Comparison of ENCODE assay signal across 21 mouse cellular contexts in the genomic region with DNA sequence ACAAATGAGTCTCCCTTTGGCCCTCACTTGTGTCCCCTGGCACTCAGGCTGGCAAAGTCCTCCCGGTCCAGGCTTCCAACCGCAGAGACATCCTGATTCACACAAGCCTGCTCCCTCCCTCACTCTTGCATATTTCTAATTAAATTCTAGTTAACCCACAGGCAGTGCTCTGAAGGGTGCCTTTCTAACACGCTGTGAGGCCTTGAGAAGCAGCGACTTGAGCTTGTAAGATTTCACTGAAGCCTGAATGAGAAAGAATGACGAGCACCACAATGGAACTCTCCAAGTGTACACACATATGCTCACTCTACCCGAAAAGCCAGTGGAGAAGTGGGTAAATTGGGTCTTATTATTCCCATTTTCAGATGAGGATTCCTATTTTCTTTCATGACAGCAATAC.
DNase-seq lines count a peak whose midpoint lies in the region; ATAC-seq and TF ChIP-seq lines count a peak whose summit lies in the region.
"Had no signal": no experiment of that assay in that cellular context is flagged by ENCODE, and none has a peak within 500 bp of the region (broad histone marks: within the 10 kb centered on the region; RNA-seq: fewer than 3 reads in every experiment).

No protein-coding gene starts in this region.

- no peak overlapping the region for H3K4me3 ChIP-seq in forebrain, embryonic 13.5 days
- H3K4me3 ChIP-seq in forebrain, embryonic 10.5 days, result no peak overlapping the region
- H3K4me3 ChIP-seq in midbrain, embryonic 14.5 days (replicated peaks; ENCODE audit: low read depth, low read length), result no peak overlapping the region
- H3K4me3 ChIP-seq in midbrain, embryonic 11.5 days (ENCODE audit: low read depth, low read length), result no peak overlapping the region
- no peak overlapping the region for H3K4me3 ChIP-seq in forebrain, embryonic 14.5 days (ENCODE audit: low read depth, low read length)
- H3K4me3 ChIP-seq in midbrain, postnatal 0 days (ENCODE audit: low read depth, low read length), result no peak overlapping the region
- H3K4me3 ChIP-seq: embryonic facial prominence, embryonic 10.5 days; midbrain, embryonic 12.5 days had no signal

- H3K4me2 ChIP-seq in forebrain, embryonic 13.5 days, result no peak overlapping the region
- H3K4me2 ChIP-seq in midbrain, embryonic 14.5 days (ENCODE audit: low read length), result no peak overlapping the region
- no peak overlapping the region for H3K4me2 ChIP-seq in midbrain, embryonic 11.5 days
- no peak overlapping the region for H3K4me2 ChIP-seq in forebrain, embryonic 14.5 days (ENCODE audit: low read length)
- no peak overlapping the region for H3K4me2 ChIP-seq in midbrain, postnatal 0 days (ENCODE audit: low read depth, low read length, poor library complexity, severe bottlenecking)
- H3K4me2 ChIP-seq: midbrain, embryonic 12.5 days had no signal

- ATAC-seq in forebrain, embryonic 13.5 days, result peak; percentile 67; the same call in 1 of the 2 replicates
- ATAC-seq in midbrain, embryonic 14.5 days (ENCODE audit: low FRiP score, low TSS enrichment), result no peak
- ATAC-seq in midbrain, embryonic 11.5 days (ENCODE audit: low FRiP score), result no peak
- ATAC-seq in forebrain, embryonic 14.5 days, result peak; percentile 55; the same call in 1 of the 2 replicates
- no peak for ATAC-seq in midbrain, postnatal 0 days (ENCODE audit: low FRiP score)
- ATAC-seq: inflammation-experienced regulatory T-cells, adult 6 months; Patski had no signal

- WGBS in forebrain, embryonic 13.5 days, result 11% methylated on average over 6 of the region's 6 CpGs
- 40% methylated on average over 6 of the region's 6 CpGs for WGBS in forebrain, embryonic 10.5 days
- 29% methylated on average over 6 of the region's 6 CpGs for WGBS in midbrain, embryonic 14.5 days
- 44% methylated on average over 6 of the region's 6 CpGs for WGBS in midbrain, embryonic 11.5 days
- WGBS in forebrain, embryonic 14.5 days, result 11% methylated on average over 6 of the region's 6 CpGs
- WGBS in midbrain, postnatal 0 days, result 33% methylated on average over 6 of the region's 6 CpGs

- 0 out of 2 replicates have a peak, but pooled peaks cover 5% of the 10 kb centered on the region for H3K36me3 ChIP-seq in forebrain, embryonic 13.5 days (ENCODE audit: poor library complexity, severe bottlenecking)
- H3K36me3 ChIP-seq in forebrain, embryonic 10.5 days (replicated peaks), result 0 out of 2 replicates have a peak, but pooled peaks cover 5% of the 10 kb centered on the region
- H3K36me3 ChIP-seq in midbrain, embryonic 14.5 days (ENCODE audit: control insufficient read depth, insufficient read depth, low read length), result no peaks in the 10 kb centered on the region
- H3K36me3 ChIP-seq in midbrain, embryonic 11.5 days (ENCODE audit: control insufficient read depth, insufficient read depth, low read length), result no peaks in the 10 kb centered on the region
- no peaks in the 10 kb centered on the region for H3K36me3 ChIP-seq in forebrain, embryonic 14.5 days (ENCODE audit: control insufficient read depth, insufficient read depth, low read length)
- no peaks in the 10 kb centered on the region for H3K36me3 ChIP-seq in midbrain, postnatal 0 days (ENCODE audit: insufficient read depth, low read length)
- H3K36me3 ChIP-seq: midbrain, embryonic 12.5 days had no signal

- H3K27me3 ChIP-seq in forebrain, embryonic 13.5 days, result no peaks in the 10 kb centered on the region
- H3K27me3 ChIP-seq in forebrain, embryonic 10.5 days (ENCODE audit: poor library complexity, severe bottlenecking), result no peaks in the 10 kb centered on the region
- no peaks in the 10 kb centered on the region for H3K27me3 ChIP-seq in midbrain, embryonic 14.5 days (ENCODE audit: control insufficient read depth, insufficient read depth, low read length)
- no peaks in the 10 kb centered on the region for H3K27me3 ChIP-seq in midbrain, embryonic 11.5 days (ENCODE audit: control insufficient read depth, insufficient read depth, low read length)
- no peaks in the 10 kb centered on the region for H3K27me3 ChIP-seq in forebrain, embryonic 14.5 days (replicated peaks; ENCODE audit: control insufficient read depth, insufficient read depth, low read length)
- no peaks in the 10 kb centered on the region for H3K27me3 ChIP-seq in midbrain, postnatal 0 days (ENCODE audit: insufficient read depth, low read length)
- H3K27me3 ChIP-seq: midbrain, embryonic 12.5 days; Patski had no signal

- no peaks in the 10 kb centered on the region for H3K9me3 ChIP-seq in forebrain, embryonic 13.5 days (replicated peaks)
- H3K9me3 ChIP-seq in forebrain, embryonic 10.5 days, result no peaks in the 10 kb centered on the region
- H3K9me3 ChIP-seq in midbrain, embryonic 14.5 days (ENCODE audit: control insufficient read depth, low read length), result no peaks in the 10 kb centered on the region
- H3K9me3 ChIP-seq in midbrain, embryonic 11.5 days (ENCODE audit: control insufficient read depth, low read length), result no peaks in the 10 kb centered on the region
- no peaks in the 10 kb centered on the region for H3K9me3 ChIP-seq in forebrain, embryonic 14.5 days (replicated peaks; ENCODE audit: control insufficient read depth, low read length)
- H3K9me3 ChIP-seq in midbrain, postnatal 0 days (ENCODE audit: low read length), result no peaks in the 10 kb centered on the region
- H3K9me3 ChIP-seq: embryonic facial prominence, embryonic 10.5 days; midbrain, embryonic 12.5 days had no signal

- DNase-seq in forebrain, embryonic 10.5 days (ENCODE audit: extremely low spot score, low spot score), result no peak
- DNase-seq in midbrain, embryonic 14.5 days, result peak; percentile 33
- DNase-seq in midbrain, embryonic 11.5 days (ENCODE audit: low spot score, missing footprints), result no peak
- DNase-seq in forebrain, embryonic 14.5 days (ENCODE audit: low spot score), result peak; percentile 46
- DNase-seq in midbrain, postnatal 0 days (ENCODE audit: low spot score), result peak; percentile 31
- DNase-seq in lung, postnatal 25 days (ENCODE audit: low spot score), result no peak
- no peak for DNase-seq in layer of hippocampus, adult 8-10 months (ENCODE audit: low spot score in 2 of 2)
- DNase-seq: adrenal gland, adult 2 months; cerebellum, adult 9-10 months; gastrocnemius, postnatal 25 days; kidney, adult 8-10 months; kidney, postnatal 14 days; layer of hippocampus, postnatal 36 days; right cerebral cortex, postnatal 14 days; thymus, adult 2 months had no signal

- no peak overlapping the region for H3K9ac ChIP-seq in forebrain, embryonic 13.5 days
- no peak overlapping the region for H3K9ac ChIP-seq in midbrain, embryonic 14.5 days (replicated peaks; ENCODE audit: low read length)
- no peak overlapping the region for H3K9ac ChIP-seq in midbrain, embryonic 11.5 days (ENCODE audit: low read length)
- H3K9ac ChIP-seq in forebrain, embryonic 14.5 days (ENCODE audit: low read length), result no peak overlapping the region
- H3K9ac ChIP-seq in midbrain, postnatal 0 days (replicated peaks; ENCODE audit: low read length, poor library complexity, severe bottlenecking), result no peak overlapping the region
- H3K9ac ChIP-seq: midbrain, embryonic 12.5 days had no signal

- TF ChIP-seq CTCF in midbrain, postnatal 0 days (IDR thresholded peaks at IDR 0.05), result no peak

- peaks cover 14% of the 10 kb centered on the region for H3K4me1 ChIP-seq in forebrain, embryonic 13.5 days
- peaks cover 27% of the 10 kb centered on the region for H3K4me1 ChIP-seq in forebrain, embryonic 10.5 days
- 0 out of 2 replicates have a peak, but pooled peaks cover 3% of the 10 kb centered on the region for H3K4me1 ChIP-seq in midbrain, embryonic 14.5 days (ENCODE audit: control insufficient read depth, insufficient read depth, low read length)
- no peaks in the 10 kb centered on the region for H3K4me1 ChIP-seq in midbrain, embryonic 11.5 days (ENCODE audit: control insufficient read depth, insufficient read depth, low read length)
- H3K4me1 ChIP-seq in forebrain, embryonic 14.5 days (ENCODE audit: control insufficient read depth, insufficient read depth, low read length), result no peaks in the 10 kb centered on the region
- no peaks in the 10 kb centered on the region for H3K4me1 ChIP-seq in midbrain, postnatal 0 days (ENCODE audit: insufficient read depth, low read length)

- no peak overlapping the region; the same call in 1 of the 2 replicates for H3K27ac ChIP-seq in forebrain, embryonic 13.5 days
- no peak overlapping the region for H3K27ac ChIP-seq in forebrain, embryonic 10.5 days
- H3K27ac ChIP-seq in midbrain, embryonic 14.5 days (replicated peaks; ENCODE audit: low read depth, low read length), result no peak overlapping the region
- no peak overlapping the region for H3K27ac ChIP-seq in midbrain, embryonic 11.5 days (ENCODE audit: low read depth, low read length)
- H3K27ac ChIP-seq in forebrain, embryonic 14.5 days (ENCODE audit: low read depth, low read length), result no peak overlapping the region; the same call in 1 of the 2 replicates
- H3K27ac ChIP-seq in midbrain, postnatal 0 days (ENCODE audit: low read depth, low read length), result no peak overlapping the region
- H3K27ac ChIP-seq: embryonic facial prominence, embryonic 10.5 days; midbrain, embryonic 12.5 days; stomach, postnatal 0 days had no signal

Comparison
In these comparisons a context has a peak if more than half of its experiments do, and no peak if none do; other contexts are left out.
1. DNase-seq: peak in midbrain, embryonic 14.5 days (single experiment), forebrain, embryonic 14.5 days (single experiment) and midbrain, postnatal 0 days (single experiment); none in forebrain, embryonic 10.5 days (single experiment), midbrain, embryonic 11.5 days (single experiment), lung, postnatal 25 days (single experiment) and layer of hippocampus, adult 8-10 months (0 of 2).
2. ATAC-seq: peak in forebrain, embryonic 13.5 days (single experiment) and forebrain, embryonic 14.5 days (single experiment); none in midbrain, embryonic 14.5 days (single experiment), midbrain, embryonic 11.5 days (single experiment) and midbrain, postnatal 0 days (single experiment).